Mouse (Mus musculus) left cerebral cortex, postnatal 4 days (tissue): ENCODE data around the gene Exoc6b. TPM values are rescaled to one million over a fixed set of nuclear protein-coding genes. Genes with fewer than 3 reads are reported as not detected.
"Not testable (repeated sequence)": the region's sequence is repeated elsewhere in the genome, so short reads cannot be mapped to it uniquely, and the experiment has no call there.

Experiments
- DNase-seq: peaks from one replicate; pipeline ENCODE4 v3.0.0-alpha.2; 2022
- intact Hi-C: fragments of 180-260 bp; cut with DNase I; formaldehyde crosslinking; loops from one replicate; pipeline ENCODE4 v1.15.1; 2025
- total RNA-seq, 2 experiments: library from RNA; stranded (reverse); gene quantifications; 2 replicates each; pipeline ENCODE4 v1.2.3; 2021

Exoc6b gene
- total RNA-seq = 10 to 100 TPM; 90.8 to 95.3 TPM

GRCm38 (mm10) chr6:85069023-85069985, at the start of gene Exoc6b:
Exoc6b (minus strand) TSS chr6:85069513.
- DNase-seq = peak; percentile 85
- intact Hi-C loops = no loop called here

GRCm38 (mm10) chr6:85117545-85118511, 48.5 kb upstream of the Exoc6b start:
- intact Hi-C loops = not testable (repeated sequence)
- DNase-seq = peak; percentile 24

GRCm38 (mm10) chr6:85105033-85105615, 35.8 kb upstream of the Exoc6b start:
- intact Hi-C loops = no loop called here
- DNase-seq = no peak

GRCm38 (mm10) chr6:85103321-85103720, 34.0 kb upstream of the Exoc6b start:
- intact Hi-C loops = no loop called here
- DNase-seq = no peak

- intact Hi-C loops = no loop called here
- DNase-seq = no peak
Observed at GRCm38 (mm10) chr6:85096441-85096840, 27.1 kb upstream of the Exoc6b start.

- no peak for DNase-seq
- intact Hi-C loops = no loop called here
Observed at GRCm38 (mm10) chr6:85087425-85087824, 18.1 kb upstream of the Exoc6b start.

GRCm38 (mm10) chr6:85086645-85087044, 17.3 kb upstream of the Exoc6b start:
- intact Hi-C loops = no loop called here
- no peak for DNase-seq

GRCm38 (mm10) chr6:85076179-85076720, 6.9 kb upstream of the Exoc6b start:
- intact Hi-C loops, DNase-seq: not testable (repeated sequence)

GRCm38 (mm10) chr6:85074996-85075395, 5.7 kb upstream of the Exoc6b start:
- no peak for DNase-seq

GRCm38 (mm10) chr6:85068322-85069022, 841 bp downstream of the Exoc6b start:
- intact Hi-C loops = no loop called here
- no peak for DNase-seq

More at GRCm38 (mm10) chr6:85074996-85075395, 5.7 kb upstream of the Exoc6b start:
- intact Hi-C loops = no loop called here

GRCm38 (mm10) chr6:85057641-85058040, 11.7 kb downstream of the Exoc6b start:
- intact Hi-C loops = no loop called here
- no peak for DNase-seq

GRCm38 (mm10) chr6:85051109-85051508, 18.2 kb downstream of the Exoc6b start:
- no peak for DNase-seq
- intact Hi-C loops = no loop called here

- no peak for DNase-seq
- intact Hi-C loops = no loop called here
Observed at GRCm38 (mm10) chr6:85046531-85046930, 22.8 kb downstream of the Exoc6b start.

- intact Hi-C loops = no loop called here
- no peak for DNase-seq
Observed at GRCm38 (mm10) chr6:85044621-85045152, 24.6 kb downstream of the Exoc6b start.

- intact Hi-C loops = loop anchor here (5.0 kb wide), 1 partner anchor 95 kb away; no protein-coding TSS in a partner anchor
Observed at GRCm38 (mm10) chr6:85037677-85038076, 31.6 kb downstream of the Exoc6b start.

GRCm38 (mm10) chr6:85029671-85030070, 39.6 kb downstream of the Exoc6b start:
- DNase-seq = no peak

More at GRCm38 (mm10) chr6:85037677-85038076, 31.6 kb downstream of the Exoc6b start:
- peak; percentile 51 for DNase-seq

GRCm38 (mm10) chr6:85024403-85024802, 44.9 kb downstream of the Exoc6b start:
- intact Hi-C loops = no loop called here
- no peak for DNase-seq

More at GRCm38 (mm10) chr6:85029671-85030070, 39.6 kb downstream of the Exoc6b start:
- intact Hi-C loops = no loop called here

- no peak for DNase-seq
- intact Hi-C loops = loop anchor here (10.0 kb wide), 1 partner anchor 922 kb away; no protein-coding TSS in a partner anchor
Observed at GRCm38 (mm10) chr6:85017011-85017410, 52.3 kb downstream of the Exoc6b start.

GRCm38 (mm10) chr6:85013906-85014305, 55.4 kb downstream of the Exoc6b start:
- no peak for DNase-seq
- intact Hi-C loops = loop anchor here (10.0 kb wide), 1 partner anchor 919 kb away; no protein-coding TSS in a partner anchor
